Mouse (Mus musculus) A20 (cell line): Measurements from ENCODE around the gene Cc2d2a.

Experiments
- DNase-seq: peaks from one replicate; pipeline ENCODE4 v3.0.0-alpha.2; 2011; ENCODE audit warnings: low read depth, low spot score

Cc2d2a gene

DNA sequence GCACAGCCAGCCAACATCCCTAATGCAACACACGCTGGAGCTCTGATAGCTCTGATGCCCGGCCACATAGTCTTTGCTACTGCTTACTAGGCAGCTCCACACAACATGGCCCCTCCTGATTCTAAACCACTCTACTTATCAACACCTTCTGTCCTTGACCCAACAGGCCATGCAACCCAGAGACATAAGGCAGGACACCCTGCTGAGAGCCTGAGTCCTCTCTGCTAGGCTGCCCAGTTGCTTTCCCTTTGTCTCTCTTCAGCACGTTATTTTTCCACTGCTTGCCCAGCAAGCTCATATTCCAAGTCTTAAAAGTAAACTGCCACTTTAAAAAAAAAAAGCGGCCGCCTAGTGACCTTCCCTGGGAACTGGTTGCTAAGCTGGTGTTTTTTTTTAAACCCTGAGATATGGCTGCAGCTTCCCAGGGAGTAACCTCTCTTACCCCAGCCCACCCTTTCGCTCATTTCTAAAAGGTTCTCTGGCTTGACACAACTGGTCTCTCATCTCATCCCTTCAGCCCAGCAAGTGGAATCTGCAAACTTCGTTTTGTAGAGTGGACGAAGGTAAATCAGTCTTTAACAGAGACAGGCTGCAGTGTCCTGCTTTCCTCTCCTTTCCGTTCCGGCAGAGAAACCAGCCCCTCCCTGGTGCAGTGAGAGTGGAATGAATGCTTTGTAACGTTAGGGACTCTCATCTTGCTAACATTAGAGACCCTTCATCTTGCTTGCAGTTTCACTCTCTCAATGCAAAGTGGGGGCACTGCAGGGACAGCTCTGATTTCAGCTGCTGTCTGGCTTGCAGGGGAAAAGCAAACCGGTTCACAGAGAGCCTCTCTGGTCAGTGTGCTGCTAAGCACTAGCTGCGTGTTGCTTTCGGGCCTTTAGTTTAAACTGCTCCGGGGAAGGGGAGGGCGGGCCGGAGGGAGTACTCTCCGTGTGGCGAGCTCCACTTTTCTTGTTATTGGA is at the start of gene Cc2d2a:
Gene Cc2d2a, plus strand, starts transcription at position 350 of the 965 bp plus-strand sequence.
- DNase-seq, result no peak

DNA sequence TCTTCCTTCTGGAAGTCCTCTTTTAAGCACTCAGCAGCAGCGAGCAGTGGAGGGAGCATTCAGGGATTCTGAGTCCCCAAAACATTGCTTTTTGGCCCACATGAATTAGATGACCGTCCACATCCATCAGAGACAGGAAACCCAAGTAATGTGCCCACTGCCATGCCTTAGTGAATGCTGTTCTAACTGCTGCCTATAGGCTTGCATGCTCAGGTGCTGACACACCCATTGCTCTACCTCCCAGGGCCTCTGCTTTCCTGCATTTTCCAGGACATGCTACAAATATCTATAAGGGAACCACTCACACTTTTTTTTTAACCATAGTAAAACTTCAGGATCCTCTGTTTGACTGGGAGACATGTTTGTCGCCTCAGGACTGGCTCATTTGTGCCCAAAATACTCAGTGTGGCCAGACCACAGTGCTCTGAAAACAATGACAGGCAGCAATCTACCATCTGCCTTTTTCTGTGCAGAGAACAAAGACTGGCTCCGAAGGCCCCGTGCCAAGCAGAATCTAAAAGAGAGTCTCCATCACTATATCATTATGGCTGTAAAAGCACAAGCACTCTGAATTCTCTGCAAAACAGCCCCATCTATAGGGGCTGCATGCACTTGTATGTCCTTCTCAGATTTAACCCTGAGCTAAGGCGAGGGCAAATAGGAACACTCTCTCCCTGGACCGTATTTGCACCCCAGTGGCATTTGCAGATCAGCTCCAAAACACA is 40.4 kb upstream of the Cc2d2a start:
- DNase-seq, result no peak

DNA sequence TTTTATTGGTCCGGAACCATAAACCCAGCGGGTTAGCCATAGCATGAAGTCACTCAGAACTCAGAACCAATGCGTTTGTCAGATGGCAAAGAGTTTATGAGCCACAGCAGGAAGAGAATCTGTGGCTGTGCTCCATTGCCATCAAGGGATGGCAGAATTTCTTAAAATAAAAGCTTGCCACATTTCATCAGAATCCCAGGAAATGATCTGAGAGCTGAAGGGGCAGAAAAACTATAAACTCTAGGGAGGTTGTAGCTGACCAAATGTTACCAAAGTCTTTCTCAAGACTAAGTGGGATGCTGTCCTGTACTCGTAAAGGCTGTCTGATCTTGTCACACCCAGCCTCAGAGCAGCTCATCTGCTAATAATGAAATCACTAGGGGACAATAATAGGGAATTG is 36.7 kb upstream of the Cc2d2a start:
- DNase-seq, result no peak

DNA sequence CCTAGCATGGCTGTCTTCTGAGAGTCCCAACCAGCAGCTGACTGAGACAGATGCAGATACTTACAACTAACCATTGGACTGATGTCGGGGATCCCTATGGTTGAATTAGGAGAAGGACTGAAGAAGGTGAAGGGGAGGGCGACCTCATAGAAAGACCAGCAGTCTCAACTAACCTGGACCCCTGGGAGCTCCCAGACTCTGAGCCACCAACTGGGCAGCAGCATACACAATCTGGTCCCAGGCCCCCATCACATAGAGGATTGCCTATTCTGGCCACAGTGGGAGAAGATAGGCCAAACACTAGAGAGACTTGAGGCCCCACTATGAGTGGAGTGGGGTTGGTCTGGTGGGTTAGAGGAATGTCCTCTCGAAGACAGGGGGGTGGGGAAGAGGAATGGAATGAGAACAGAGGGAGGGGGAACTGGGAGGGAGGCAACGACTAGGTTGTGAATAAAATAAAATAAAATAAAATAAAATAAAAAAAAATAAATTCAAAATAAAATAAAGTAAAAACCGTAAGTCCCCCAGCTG is 28.0 kb upstream of the Cc2d2a start:
- DNase-seq, result no peak

DNA sequence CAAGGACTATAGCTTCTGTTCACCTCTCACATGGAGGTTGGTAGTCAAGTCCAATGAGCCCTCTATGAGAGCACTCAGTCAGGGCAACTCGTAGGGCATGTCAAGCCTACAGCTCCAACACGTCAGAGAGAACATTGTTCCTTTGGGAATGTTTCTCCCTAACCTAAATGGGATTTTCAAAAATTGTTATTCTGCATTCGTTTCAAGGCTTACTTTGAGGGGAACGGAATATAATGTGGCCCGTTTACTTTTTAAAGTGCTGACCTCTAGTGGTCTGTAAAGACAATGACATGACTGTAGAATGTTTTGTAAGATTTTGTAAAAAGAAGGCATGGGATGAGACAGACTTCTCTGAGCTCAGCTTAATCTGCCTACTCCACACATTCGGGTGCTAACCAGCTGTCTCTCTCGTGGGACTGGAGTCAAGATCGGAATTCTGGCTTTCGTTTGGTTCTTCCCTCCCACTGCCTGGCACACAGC is 27.5 kb upstream of the Cc2d2a start:
- DNase-seq, result peak; percentile 29

DNA sequence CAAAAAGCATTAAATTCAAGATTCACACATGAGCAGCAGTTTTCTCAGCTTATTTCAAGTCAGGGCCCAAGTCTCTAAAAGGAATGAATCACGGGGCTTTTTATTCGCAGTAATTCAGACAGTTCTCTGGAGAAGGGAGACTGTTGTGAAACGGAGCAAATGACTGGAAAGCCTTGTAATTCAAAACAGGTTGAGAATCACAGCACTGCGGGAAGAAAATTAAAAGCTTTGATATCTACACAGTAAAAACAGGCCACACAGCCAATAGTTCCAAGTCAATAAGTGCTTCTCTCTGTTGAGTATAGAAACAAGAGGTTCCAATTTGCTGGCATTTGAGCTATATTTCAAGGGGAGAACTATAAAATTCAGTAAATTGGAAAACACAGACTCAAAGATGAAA is 17.1 kb upstream of the Cc2d2a start:
- DNase-seq, result no peak

DNA sequence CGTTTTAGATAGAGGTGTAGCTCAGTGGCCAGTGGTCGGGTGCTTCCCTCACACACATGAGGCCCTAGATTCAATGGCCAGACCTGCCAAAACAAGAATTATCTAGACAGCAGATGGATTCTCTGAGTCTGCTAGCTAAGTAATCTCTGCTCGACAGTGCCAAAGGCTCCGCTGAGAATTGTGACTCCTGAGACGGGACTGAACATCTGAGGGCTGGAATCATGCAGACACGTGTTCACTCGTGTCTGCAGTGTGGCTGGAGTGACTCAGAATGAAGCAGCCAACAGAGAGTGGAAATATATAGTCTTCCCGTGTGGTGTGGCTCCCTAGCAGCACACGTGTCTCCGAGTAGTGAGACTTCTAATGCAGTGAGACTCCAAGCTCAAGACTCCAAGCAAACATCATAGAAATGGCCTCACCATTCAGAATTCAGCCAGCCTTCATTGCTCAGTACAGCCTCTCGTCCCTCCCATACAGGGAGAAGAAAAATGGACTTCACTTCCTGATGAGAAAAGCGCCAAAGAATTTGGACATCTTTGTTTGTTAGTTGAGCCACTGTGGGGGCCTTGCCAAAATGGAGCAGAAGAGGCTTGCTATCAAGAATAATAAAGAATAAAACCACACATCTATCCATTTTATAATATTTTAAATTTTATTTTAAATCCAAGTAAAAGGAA is 14.9 kb upstream of the Cc2d2a start:
- no peak for DNase-seq

DNA sequence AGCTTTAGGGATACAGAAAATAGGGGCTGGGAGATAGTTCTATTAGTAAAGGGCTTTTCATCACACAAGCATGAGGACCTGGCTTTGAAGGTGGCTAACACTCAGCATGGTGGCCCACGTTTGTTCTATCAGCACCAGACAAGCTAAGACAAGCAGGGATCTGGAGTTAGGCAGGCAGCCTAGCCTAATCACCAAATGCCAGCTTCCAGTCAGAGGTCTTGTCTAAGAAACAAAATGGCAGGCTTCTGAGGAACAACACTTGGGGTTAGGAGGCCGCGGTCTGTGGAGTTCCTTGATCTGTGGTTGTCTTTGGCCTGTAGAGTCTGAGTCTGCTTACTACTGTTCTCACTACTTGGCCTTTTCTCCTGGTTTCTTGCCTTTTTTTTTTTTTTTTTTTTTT is 648 bp upstream of the Cc2d2a start:
- no peak for DNase-seq

DNA sequence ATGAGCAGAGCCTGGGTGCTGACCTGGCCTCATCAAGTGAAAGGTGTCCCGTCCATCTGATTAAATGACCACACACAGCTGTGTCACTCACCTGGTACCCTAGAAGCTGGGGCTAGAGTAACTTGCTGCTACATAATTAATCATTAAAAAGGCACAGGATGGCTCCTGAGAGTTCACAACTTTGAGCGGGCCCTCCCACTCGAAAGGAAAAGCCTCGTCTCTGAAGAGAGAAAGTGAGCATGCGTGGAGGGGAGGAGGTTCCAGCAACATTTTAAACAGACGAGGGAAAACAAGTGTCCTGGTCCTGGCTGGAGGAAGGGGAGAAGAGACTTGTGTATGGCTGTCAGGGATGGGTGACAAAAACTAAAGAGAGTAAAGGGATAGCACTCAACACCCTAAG is 1.4 kb downstream of the Cc2d2a start:
- no peak for DNase-seq

DNA sequence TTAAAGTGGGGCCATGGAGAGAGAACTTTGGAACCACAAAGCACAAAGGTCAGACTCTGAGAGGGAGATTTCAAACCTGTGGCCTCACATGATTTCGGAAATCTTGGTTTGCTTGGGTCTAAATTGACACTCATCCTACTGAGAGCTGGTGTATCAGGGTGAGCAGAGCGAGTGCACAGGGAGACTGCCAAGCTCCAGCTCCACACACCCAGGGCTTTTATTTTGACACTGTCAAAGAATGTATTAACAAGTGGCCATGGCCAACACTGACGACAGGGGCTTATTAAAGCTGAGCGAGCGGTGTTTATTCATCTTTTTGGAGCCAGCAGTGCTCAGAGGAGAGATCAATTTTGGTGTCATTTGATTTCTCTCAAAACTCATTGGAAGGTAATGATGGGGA is 3.0 kb downstream of the Cc2d2a start:
- DNase-seq, result no peak

DNA sequence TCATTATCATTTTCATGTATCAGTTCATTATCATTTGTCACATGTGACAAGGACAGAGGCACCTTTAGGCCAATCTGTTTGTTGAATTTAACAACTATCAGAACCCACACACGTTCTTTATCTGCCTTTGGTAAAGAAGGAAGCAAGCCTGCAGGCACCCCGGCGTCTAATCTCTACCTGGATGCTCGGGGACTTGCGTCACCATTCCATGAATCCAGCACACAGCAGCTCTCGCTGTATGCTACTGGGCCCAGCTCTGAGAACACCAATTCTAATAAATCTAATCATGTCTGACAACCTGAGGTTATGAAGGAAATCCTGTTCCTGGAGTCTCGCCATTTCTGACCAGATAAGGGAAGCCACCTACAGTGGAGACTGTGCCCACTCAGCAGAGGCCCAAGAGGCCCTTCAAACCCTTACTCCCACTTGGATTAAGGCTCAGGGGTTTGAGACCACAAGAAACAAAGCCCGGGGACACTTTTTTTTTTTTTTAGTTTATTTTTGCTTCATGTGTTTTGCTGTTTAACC is 7.0 kb downstream of the Cc2d2a start:
- no peak for DNase-seq

DNA sequence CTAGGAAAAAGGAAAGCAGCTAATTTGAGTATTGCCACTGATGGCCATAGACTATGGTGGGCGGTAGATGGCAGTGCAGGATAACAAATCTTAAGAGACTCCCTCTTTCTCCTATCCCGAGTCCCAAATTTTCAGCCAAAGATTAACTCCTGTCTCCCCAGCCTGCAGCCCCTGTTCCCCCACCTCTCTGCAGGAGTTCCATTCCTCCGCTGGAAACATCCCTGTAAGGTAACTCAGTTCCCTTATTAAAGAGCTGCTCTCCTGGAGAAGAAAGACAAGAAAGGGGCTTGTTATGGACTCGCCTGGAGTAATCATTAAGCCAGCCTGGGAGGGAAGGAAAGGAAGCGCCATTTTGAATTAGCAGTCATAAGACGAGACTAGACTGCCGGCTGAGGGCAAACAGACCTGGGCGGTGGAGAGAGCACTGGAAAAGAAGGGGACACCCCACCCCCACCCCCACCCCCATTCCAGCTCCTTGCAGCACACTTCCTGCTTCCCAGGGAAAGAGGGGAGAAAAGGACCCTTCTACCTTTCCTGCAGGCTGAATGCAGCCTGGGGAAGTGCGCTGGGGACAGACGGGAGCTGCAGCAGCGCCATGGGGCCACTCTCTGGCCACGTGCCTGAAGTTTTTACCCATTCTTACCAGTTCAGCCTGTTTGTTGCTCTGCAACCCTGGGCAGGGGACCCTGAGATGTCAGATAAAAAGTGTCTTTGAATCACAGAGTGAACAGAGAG is 10.2 kb downstream of the Cc2d2a start:
- peak; percentile 41 for DNase-seq

DNA sequence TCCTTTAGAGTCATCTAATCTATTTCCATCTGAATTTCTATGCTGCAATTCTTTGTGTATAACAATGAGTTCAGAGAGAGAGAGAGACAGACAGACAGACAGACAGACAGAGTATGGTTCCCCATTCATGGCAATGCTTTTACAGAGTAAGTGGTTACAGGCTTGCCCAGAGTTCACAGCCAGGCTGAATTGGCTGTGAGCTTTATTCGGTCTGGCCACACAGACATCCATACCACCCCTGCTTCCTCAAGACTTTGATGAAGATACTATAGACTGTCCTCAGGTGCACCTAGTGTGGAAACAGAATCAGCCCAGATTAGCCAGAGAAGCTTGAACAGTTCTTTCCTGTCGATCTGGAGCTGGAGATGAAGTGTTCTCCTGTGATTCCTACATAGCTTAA is 10.9 kb downstream of the Cc2d2a start:
- DNase-seq, result no peak

DNA sequence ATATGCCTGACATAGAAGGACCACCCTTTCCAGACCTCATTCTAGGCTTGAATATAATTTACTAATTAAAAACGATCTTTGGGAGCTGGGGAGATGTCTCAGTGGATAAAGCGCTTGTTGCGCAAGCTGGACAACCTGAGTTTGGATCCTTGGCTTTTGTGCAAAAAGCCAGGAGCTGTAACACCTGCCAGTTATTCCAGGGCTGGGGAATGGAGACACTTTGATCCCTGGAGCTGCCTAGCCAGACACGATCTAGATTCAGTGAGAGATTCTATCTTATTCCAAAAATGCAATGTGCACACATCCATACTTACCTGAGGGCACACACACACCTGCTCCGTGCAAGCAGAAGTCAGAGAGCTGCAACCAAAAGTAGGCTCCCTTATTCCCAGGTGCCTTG is 23.3 kb downstream of the Cc2d2a start:
- no peak for DNase-seq

DNA sequence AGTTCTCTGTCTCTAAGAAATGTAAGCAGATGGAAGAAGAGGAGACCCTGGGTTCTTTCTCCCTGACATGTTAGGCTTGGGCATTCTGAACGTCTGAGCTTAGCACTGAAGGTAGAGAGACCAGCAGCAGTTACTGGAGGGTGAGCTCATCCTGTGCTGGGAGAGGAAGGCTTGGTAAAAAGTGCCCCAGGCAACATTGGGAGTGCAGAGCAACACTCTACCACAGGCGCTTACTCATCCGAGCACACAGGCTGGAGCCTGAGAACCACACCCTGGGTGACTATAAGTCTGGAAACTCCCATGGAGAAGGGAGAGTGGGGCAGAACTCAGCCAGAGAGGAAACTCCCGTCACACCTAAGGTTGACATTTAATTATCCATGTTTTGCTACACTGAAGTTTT is 30.3 kb downstream of the Cc2d2a start:
- no peak for DNase-seq

DNA sequence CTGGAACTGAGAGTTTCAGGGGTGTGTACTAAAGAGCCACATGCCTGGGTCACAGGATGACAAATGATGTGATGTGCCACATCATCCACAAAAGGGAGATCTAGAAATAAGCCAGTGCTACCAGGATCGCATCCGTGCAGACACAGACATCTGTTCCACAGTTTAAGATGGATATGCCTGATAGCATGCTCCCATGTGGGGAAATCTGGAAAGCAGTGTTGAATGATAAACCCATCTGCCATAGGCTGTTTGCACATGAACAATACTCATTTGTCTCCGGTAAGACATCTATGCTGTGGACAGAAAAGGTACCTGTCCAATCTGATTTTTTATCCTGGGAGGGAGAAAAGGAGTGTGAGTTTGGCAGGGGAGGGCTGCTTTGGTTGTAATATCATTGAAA is 35.0 kb downstream of the Cc2d2a start:
- no peak for DNase-seq

DNA sequence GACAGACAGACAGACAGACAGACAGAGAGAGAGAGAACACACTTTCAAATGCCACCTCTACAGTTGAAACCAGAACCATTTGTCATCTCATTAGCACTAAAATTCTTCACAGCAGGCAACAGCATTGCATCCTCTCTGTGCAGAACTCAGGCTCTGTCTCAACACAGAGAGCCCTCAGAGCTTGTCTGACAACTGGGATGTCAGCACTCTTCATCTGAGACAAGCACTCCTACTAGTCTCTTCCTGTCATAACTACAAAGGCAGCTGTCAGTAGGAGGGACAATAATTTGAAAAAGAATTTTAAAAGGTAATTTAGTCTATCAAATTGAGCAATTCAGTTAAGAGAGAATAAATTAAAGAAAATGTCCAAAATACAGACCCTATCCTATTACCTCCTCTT is 37.1 kb downstream of the Cc2d2a start:
- DNase-seq, result no peak

DNA sequence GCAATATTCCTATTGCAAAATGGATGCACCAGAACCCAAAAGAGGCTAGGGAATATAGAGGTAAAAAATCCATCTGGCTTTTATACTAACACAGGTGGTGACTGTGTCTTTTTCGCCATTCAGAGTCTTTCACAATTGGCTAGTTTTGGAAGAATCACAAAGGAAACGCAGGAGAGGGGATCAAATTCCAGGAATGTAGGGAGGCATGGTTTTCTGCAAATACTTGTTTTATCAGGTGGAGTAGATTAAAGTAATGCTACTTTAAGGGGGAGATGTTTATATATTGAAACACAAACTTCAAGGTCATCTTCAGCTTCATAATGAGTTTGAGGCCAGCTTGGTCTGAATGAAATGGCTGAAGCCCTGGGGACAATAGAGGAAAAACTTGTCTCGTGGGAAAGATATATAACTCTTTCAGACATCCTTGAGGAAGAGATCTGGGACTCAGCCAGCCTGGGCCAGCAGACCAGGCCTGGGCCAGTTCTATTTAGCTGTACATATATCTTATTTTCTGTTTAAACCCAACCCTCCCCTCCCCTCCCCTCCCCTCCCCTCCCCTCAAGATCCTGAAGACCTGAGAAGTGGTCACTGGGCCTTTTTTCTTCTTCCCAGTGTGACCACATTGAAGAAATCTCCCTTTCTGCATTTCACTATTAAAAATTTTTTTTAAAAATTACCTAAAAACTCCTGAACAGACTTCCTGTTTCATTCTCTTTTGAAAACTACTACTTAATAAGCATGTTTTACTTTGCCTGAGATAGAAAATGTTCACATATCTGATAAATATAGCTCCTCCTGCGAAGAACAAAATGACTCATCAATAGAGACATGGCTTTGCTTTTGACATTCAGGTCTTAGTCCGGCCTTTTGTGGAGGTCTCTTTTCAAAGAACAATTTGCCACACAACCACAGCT is 59.6 kb downstream of the Cc2d2a start:
- no peak for DNase-seq

DNA sequence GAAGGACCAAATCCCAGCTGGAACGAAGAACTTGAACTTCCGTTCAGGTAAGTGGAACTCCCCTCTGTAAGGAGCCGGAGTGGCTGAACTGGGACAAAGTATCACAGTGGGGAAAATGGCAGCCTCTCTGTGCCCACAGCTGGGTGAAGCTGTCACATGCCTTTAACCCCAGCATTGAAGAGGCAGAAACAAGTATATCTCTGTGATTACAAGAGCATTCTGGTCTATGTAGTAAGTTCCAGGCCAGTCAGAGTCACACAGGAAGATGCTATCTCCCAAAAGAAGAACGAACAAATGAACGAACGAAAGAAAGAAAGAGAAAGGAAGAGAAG is 60.3 kb downstream of the Cc2d2a start:
- no peak for DNase-seq

DNA sequence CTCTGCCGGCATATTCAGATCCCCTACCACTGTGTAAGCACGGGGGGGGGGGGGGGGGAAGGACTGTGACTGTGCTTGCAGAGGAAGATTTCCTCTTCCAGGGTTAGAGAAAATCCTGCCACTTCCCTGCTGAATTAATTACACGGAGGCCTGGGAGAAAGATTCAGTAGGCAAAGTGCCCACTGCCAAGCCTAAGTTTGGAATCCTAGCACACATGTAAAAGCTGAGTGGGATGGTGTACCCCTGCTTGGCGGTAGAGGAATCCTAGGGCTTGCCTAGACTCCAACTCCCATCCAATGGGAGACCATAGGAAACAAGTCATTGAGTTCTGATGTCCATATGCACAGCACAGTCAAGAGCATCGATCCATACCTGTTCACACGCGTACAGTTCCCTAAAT is 61.7 kb downstream of the Cc2d2a start:
- DNase-seq, result no peak
